Mouse (Mus musculus): ENCODE results near the gene Apba1. TPM values are rescaled to one million over a fixed set of nuclear protein-coding genes. Genes with fewer than 3 reads are reported as not detected.
A peak's percentile ranks its signal among the peaks of the same experiment; 100 is the strongest.

Gene Apba1
- polyA plus RNA-seq, 1 experiment: 1.9 TPM

GRCm38 (mm10) chr19:23893093-23893889 is 134.6 kb downstream of the Apba1 start:
- Histone ChIP-seq H3K36me3 (ENCODE audit: control insufficient read depth, insufficient read depth, low read length) (no peaks in the 10 kb centered on the region), H3K27me3 (replicated peaks; ENCODE audit: control insufficient read depth, insufficient read depth, low read length) (peaks cover 4% of the 10 kb centered on the region; the same call in 1 of the 2 replicates), H3K27ac (ENCODE audit: insufficient read depth, low read depth, low read length) (no peak overlapping the region), H3K4me3 (ENCODE audit: insufficient read depth, low read depth, low read length) (peak overlapping the region; percentile 13; the same call in 1 of the 2 replicates), H3K4me1 (ENCODE audit: control insufficient read depth, insufficient read depth, low read length) (no peaks in the 10 kb centered on the region)
- DNase-seq: peak; percentile 11
- TF ChIP-seq CTCF (conservative IDR thresholded peaks at IDR 0.05; ENCODE audit: insufficient read depth, insufficient read length, low read depth, low read length): no peak
- TF ChIP-seq POLR2A (IDR thresholded peaks at IDR 0.05; ENCODE audit: low read depth, low read length): no peak
- 25% methylated on average over 110 of the region's 110 CpGs for WGBS

GRCm38 (mm10) chr19:23893946-23894345 is 135.3 kb downstream of the Apba1 start:
- TF ChIP-seq POLR2A (IDR thresholded peaks at IDR 0.05; ENCODE audit: low read depth, low read length): no peak
- H3K27ac ChIP-seq (ENCODE audit: insufficient read depth, low read depth, low read length): no peak overlapping the region
- H3K27me3 ChIP-seq (replicated peaks; ENCODE audit: control insufficient read depth, insufficient read depth, low read length): peaks cover 4% of the 10 kb centered on the region; the same call in 1 of the 2 replicates
- H3K4me3 ChIP-seq (ENCODE audit: insufficient read depth, low read depth, low read length): no peak overlapping the region
- no peaks in the 10 kb centered on the region for H3K36me3 ChIP-seq (ENCODE audit: control insufficient read depth, insufficient read depth, low read length)
- no peak for DNase-seq
- WGBS: 77% methylated on average over 9 of the region's 9 CpGs
- no peaks in the 10 kb centered on the region for H3K4me1 ChIP-seq (ENCODE audit: control insufficient read depth, insufficient read depth, low read length)

- TF ChIP-seq POLR2A (IDR thresholded peaks at IDR 0.05; ENCODE audit: low read depth, low read length): no peak
- no peak for TF ChIP-seq CTCF (conservative IDR thresholded peaks at IDR 0.05; ENCODE audit: insufficient read depth, insufficient read length, low read depth, low read length)
- 74% methylated on average over 3 of the region's 3 CpGs for WGBS
- peaks cover 4% of the 10 kb centered on the region; the same call in 1 of the 2 replicates for H3K27me3 ChIP-seq (replicated peaks; ENCODE audit: control insufficient read depth, insufficient read depth, low read length)
- no peaks in the 10 kb centered on the region for H3K36me3 ChIP-seq (ENCODE audit: control insufficient read depth, insufficient read depth, low read length)
- no peak overlapping the region for H3K27ac ChIP-seq (ENCODE audit: insufficient read depth, low read depth, low read length)
- no peak overlapping the region for H3K4me3 ChIP-seq (ENCODE audit: insufficient read depth, low read depth, low read length)
- H3K4me1 ChIP-seq (ENCODE audit: control insufficient read depth, insufficient read depth, low read length): no peaks in the 10 kb centered on the region
- no peak for DNase-seq
Measured at GRCm38 (mm10) chr19:23894822-23895221, 136.1 kb downstream of the Apba1 start.

DNA sequence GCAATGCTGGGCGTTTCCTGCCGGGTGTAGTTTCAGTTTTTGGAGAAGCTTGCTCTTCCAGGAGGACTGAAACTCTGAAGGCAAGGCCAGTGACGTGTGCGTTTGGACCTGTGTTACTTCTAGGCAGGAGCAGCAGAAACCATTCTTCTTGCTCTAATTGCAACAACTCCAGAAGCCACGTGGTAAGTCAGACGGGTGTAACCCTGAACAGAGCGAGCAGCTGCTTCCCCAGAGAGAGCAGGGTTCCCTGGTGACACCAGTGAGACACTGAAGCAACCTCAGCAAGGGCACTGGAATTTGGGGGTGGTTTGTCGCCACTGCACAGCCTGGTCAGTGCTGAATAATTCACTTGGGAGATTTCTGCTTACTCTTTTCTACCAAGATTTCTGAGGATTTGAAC is 138.2 kb downstream of the Apba1 start:
- TF ChIP-seq POLR2A (IDR thresholded peaks at IDR 0.05; ENCODE audit: low read depth, low read length) (no peak), CTCF (conservative IDR thresholded peaks at IDR 0.05; ENCODE audit: insufficient read depth, insufficient read length, low read depth, low read length) (no peak)
- no peaks in the 10 kb centered on the region for H3K4me1 ChIP-seq (ENCODE audit: control insufficient read depth, insufficient read depth, low read length)
- no peaks in the 10 kb centered on the region for H3K36me3 ChIP-seq (ENCODE audit: control insufficient read depth, insufficient read depth, low read length)
- no peak for DNase-seq
- WGBS: 66% methylated on average over 8 of the region's 8 CpGs
- H3K27me3 ChIP-seq (replicated peaks; ENCODE audit: control insufficient read depth, insufficient read depth, low read length): peaks cover 4% of the 10 kb centered on the region; the same call in 1 of the 2 replicates
- no peak overlapping the region for H3K27ac ChIP-seq (ENCODE audit: insufficient read depth, low read depth, low read length)
- no peak overlapping the region for H3K4me3 ChIP-seq (ENCODE audit: insufficient read depth, low read depth, low read length)

- no peak for DNase-seq
- Histone ChIP-seq H3K4me3 (ENCODE audit: insufficient read depth, low read depth, low read length) (no peak overlapping the region), H3K27ac (ENCODE audit: insufficient read depth, low read depth, low read length) (no peak overlapping the region), H3K36me3 (ENCODE audit: control insufficient read depth, insufficient read depth, low read length) (no peaks in the 10 kb centered on the region), H3K27me3 (replicated peaks; ENCODE audit: control insufficient read depth, insufficient read depth, low read length) (no peaks in the 10 kb centered on the region), H3K4me1 (ENCODE audit: control insufficient read depth, insufficient read depth, low read length) (no peaks in the 10 kb centered on the region)
- TF ChIP-seq CTCF (conservative IDR thresholded peaks at IDR 0.05; ENCODE audit: insufficient read depth, insufficient read length, low read depth, low read length): no peak
- TF ChIP-seq POLR2A (IDR thresholded peaks at IDR 0.05; ENCODE audit: low read depth, low read length): no peak
- whole genome bisulfite sequencing: 56% methylated on average over 11 of the region's 11 CpGs
Measured at GRCm38 (mm10) chr19:23898501-23898900, 139.8 kb downstream of the Apba1 start.

DNA sequence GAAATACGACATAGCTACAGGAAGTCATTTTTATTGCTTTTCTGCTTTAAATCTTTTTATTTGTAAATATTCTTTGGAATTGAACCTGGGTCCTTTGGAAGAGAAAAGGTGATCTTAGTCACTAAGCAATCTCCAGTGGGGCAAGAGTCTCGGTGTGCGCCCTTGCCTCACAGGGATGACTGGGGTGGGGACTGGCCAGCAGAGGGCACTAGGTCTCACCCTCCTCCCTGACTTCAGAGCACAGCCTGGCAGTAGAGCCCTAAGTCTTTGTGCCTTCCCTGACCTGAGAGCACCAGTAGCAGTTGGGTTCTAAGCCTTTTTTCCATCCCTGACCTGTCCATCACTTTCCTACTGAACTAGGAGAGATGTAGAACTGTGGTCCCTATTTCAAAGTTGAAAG is 142.5 kb downstream of the Apba1 start:
- H3K27me3 ChIP-seq (replicated peaks; ENCODE audit: control insufficient read depth, insufficient read depth, low read length): no peaks in the 10 kb centered on the region
- H3K4me3 ChIP-seq (ENCODE audit: insufficient read depth, low read depth, low read length): no peak overlapping the region
- TF ChIP-seq POLR2A (IDR thresholded peaks at IDR 0.05; ENCODE audit: low read depth, low read length): no peak
- TF ChIP-seq CTCF (conservative IDR thresholded peaks at IDR 0.05; ENCODE audit: insufficient read depth, insufficient read length, low read depth, low read length): peak; percentile 61
- H3K36me3 ChIP-seq (ENCODE audit: control insufficient read depth, insufficient read depth, low read length): no peaks in the 10 kb centered on the region
- no peak overlapping the region for H3K27ac ChIP-seq (ENCODE audit: insufficient read depth, low read depth, low read length)
- no peaks in the 10 kb centered on the region for H3K4me1 ChIP-seq (ENCODE audit: control insufficient read depth, insufficient read depth, low read length)
- DNase-seq: peak; percentile 40
- WGBS: 67% methylated on average over 3 of the region's 3 CpGs

DNA sequence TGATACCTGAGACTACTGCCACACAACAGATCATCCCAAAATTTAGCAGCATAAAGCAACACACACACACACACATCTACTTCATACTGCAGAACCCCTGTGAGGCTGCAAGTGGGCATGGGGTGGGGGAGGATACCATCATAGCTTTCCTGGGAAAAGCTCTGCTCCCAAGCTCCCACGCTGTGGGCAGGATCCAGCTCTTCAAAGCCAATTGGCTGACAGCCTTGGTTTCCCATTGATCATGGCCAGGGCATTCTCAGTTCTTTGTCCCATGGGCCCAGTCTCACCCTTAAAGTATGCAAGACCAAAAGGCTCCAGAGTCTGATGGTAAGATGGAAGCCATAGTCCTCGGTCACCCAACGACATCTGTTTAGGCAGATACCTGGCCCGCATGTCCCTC is 143.1 kb downstream of the Apba1 start:
- Histone ChIP-seq H3K4me3 (ENCODE audit: insufficient read depth, low read depth, low read length) (no peak overlapping the region), H3K27ac (ENCODE audit: insufficient read depth, low read depth, low read length) (no peak overlapping the region), H3K36me3 (ENCODE audit: control insufficient read depth, insufficient read depth, low read length) (no peaks in the 10 kb centered on the region), H3K4me1 (ENCODE audit: control insufficient read depth, insufficient read depth, low read length) (no peaks in the 10 kb centered on the region), H3K27me3 (replicated peaks; ENCODE audit: control insufficient read depth, insufficient read depth, low read length) (no peaks in the 10 kb centered on the region)
- TF ChIP-seq POLR2A (IDR thresholded peaks at IDR 0.05; ENCODE audit: low read depth, low read length) (no peak), CTCF (conservative IDR thresholded peaks at IDR 0.05; ENCODE audit: insufficient read depth, insufficient read length, low read depth, low read length) (no peak)
- 98% methylated on average over 4 of the region's 4 CpGs for WGBS
- no peak for DNase-seq

All from kidney, adult 2 months (tissue).